Mouse (Mus musculus) granulocyte monocyte progenitor cell, adult 5-6 weeks (primary cell): ENCODE measurements around the gene Nacc2. TPM values are rescaled to one million over a fixed set of nuclear protein-coding genes. Genes with fewer than 3 reads are reported as not detected.

Source experiments
- ATAC-seq: replicated peaks from 2 replicates; pipeline ENCODE4 v1.8.0; 2016; ENCODE audit warnings: mild to moderate bottlenecking, moderate TSS enrichment, inconsistent platforms; ENCODE audit not compliant: poor library complexity, severe bottlenecking
- total RNA-seq, 2 experiments: library from RNA; stranded (forward) in 1 of 2; stranded (reverse) in 1 of 2; fragments of 200-712, 200-1000 nt in 1 of 2; fragments of >200 nt in 1 of 2; fragmentation: Nextera tagmentation in 1 of 2; gene quantifications; 2 replicates each; pipeline ENCODE4 v1.2.3; 2014 to 2017

Gene Nacc2
- total RNA-seq, 2 experiments from 2014 or later = 0.30 to 0.57 TPM

DNA sequence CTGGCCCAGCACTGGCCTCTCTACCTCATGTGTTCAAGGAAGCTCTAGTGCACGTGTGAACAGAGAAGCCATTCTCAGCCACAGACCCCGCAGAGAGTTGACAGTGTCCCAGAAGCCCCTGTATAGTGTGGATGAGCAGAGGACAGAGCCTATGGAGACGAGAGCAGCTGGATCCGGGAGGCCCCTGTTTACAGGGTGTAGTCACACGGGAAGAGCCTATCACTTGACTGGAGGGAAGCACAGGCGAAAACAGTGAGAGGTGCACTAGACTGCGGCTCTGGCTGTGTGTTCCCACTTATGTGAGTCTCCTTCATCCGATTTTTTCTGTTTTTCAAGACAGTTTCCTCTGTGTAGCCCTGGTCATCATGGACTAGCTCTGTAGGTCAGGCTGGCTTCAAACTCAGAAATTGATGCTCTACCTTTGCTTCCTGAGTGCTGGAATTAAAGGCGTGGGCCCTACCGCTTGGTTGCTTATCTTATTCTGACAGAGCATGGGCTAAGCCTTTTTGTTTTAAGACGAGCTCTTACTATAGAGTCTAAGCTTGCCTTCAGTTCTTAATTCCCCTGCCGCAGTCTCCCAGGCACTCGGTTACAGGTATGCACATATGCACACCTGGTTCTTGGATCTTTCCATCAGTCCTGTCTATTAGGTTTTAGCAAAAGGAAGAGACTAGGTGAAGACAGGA, 60.1 kb downstream of the Nacc2 start:
- ATAC-seq = no peak

DNA sequence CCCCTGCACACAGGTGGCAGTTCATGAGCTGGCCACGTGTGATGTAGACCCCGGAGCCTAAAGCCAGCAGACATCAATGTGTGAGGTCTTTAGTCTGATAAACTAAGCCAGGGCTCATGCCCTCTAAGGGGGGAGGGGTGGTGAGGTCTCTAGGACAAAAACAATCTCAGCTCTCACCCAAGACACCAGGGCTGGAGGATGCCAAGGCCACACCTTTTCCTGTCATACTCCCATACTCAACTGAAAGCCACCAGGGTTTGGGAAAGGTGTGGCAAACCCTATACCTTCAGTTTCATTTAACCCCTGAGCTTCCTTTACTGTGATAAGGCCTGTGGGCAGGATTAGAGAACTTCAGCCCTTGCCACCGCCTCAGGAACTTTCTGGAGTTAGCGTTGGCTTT, 60.8 kb downstream of the Nacc2 start:
- ATAC-seq = no peak

DNA sequence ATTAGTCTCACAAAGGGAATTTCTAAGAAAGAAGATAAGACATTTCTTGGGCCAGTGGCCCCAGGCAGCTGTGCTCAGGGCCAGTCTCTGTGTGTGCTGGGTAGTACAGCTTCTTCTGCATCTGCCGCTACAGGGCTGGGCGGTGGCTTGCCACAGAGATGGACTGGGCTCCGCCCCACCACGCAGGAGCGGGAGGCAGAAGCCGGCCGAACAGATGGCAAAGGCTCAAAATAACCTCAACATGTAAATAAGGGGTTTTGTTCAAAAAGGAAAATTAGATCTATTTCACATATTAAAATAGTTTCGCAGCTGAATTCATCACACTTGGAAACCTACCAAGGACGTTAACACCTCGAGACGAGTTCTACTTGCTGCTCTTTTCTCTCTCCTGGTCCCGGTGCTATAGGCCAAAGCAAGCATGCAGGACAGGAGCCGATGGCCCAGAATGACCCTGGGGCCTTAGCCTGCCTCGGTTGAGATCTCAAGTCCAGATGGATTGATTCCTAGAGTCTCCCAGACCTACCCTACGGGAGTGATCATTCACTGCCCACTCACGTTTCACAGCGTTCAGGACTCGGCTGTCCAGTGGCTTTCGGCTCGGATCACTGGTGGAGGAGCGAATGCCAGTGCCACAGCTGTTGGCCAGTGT, 61.9 kb downstream of the Nacc2 start:
- ATAC-seq = no peak

DNA sequence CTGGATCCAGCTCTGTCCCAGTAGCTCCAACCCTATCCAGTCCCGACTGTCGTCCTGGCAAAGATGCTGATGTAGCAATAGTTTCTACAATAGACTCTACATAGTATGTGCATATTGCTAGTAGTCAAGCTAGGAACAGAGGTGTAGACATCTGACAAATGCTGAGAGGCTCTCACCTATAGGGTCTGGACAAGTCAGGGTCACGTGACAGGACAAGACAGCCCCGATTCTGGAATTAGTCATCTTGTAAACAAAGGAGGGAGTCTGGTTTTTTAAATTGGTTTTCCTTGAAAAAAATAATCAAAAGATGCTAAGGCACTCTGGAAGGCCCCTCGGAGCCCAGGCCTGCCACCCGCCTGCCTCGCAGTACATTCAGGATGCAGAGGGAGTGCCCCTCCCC, 66.0 kb downstream of the Nacc2 start:
- no peak for ATAC-seq

DNA sequence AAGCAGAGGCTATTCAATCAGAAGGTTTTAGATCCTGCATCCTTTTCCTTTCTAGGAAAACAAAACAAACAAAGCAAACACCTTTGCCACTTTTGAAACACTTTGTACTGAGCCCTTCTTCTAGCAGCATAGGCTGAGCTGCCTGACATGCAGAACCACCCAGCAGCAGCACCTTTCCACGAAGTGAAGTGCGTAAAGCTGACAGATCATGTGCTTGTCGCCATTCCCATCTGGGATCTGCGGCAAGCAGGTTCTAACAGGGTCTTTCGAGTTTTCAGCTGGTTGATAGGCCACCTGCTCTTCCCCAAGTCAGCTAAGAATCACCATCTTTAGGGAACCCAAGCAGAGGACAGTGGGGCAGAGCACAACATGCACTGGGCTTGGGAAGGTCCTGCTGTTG, 66.8 kb downstream of the Nacc2 start:
- ATAC-seq = no peak

DNA sequence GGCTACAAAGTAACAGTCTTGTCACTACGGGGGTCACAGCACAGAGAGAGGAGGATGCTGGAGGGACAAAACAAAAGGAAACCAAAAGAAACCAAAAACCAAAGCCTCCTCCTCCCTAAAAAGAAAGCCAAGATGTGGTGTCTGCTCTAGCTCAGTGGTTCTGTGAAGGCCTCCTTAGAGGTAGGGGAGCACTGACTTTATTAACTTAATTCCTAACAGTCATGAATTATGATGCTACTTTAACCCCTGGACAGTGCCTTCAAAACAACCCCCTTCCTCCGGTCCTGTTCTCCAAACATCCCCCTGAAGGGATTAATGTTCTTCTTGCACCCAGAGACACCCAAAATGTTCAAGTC, 67.3 kb downstream of the Nacc2 start:
- no peak for ATAC-seq

DNA sequence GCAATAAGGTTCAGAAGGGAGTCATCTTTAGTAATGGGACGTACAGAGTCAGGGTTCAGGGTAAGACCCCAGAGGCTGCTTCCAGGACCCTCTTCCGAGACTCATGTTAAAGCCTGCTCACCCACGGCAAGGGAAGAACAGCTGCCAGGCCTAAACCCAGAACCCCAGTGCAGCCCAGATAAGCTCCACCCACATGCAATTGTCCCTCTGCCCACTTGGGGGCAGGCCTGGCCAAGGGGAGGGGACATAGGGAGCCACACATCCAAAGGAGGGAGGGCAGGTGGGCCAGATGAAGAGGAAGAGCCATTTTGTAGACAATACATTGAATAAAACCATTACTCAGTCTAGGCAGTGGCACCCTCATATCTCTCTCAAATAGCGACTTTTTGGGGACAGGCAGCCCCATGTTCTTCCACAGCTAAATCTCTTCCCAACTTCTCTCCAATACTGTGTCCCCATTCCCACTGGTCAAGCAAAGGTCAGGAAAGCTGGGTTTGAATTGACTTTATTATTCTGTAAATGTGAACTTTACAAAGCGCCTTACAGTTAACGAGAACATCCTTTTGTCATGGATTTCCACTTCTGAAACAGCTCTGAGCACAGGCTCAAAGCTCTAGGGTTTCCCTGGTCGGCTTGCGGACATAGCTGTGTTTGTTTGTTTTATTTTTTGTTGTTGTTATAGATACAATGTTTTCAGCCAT, 67.8 kb downstream of the Nacc2 start:
- ATAC-seq = peak; percentile 100

DNA sequence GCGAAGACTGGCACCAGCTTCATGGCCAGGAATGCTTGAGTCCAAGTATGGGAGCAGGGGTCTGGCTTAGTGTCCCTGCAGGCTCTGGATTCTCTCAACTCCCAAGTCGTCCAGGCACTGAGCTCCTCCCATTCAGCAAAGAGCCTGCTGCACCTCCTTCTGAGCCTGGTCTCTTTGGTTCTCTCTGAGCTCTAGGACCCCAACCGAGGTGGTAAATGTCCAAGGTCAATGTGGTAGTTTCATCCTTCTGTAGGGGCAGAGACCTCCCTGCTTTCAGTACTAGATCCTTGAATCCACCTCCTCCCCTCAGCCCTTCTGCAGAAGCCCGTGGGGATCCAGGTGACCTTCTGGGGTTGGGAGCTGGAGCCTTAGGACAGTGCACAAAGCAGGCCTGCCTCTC, 70.2 kb downstream of the Nacc2 start:
- no peak for ATAC-seq

DNA sequence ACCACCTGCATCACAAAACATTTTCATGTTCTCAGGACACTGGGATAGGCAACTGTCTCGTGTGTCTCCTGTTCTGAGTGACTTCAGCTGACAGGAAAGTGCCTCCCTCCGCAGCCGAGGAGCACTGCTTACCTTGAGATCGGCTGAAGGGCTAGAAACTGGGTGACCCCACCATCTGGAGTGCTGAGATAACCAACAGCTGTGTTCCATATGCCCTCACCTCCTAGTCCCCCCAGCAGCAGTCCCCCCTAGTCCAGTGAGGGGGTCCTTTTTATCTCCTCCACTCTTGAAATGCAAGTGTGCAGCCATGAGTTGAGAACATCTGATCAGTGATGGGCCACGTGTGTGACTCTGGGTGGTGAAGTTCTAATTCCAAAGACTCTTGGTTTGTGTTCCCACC, 74.2 kb downstream of the Nacc2 start:
- ATAC-seq = no peak

DNA sequence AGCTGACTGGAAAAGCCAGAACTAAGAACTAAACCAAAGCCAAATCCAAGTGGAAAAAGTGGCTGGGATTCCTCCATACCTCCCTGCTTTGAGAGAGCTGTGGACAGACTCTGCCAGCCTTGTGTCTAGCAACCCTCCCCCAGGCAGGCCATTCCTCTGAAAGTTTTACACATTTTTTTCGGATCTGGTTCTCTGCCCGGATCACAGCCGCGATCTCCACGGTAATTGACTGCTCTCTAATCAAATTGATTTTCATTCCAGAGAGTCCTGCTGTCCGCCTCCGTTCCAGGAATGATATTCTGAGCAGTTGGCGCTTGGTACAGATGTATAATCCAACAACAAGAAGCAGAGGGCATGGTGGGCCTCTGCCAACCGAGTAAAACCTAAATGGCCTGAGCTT, 78.8 kb downstream of the Nacc2 start:
- no peak for ATAC-seq

DNA sequence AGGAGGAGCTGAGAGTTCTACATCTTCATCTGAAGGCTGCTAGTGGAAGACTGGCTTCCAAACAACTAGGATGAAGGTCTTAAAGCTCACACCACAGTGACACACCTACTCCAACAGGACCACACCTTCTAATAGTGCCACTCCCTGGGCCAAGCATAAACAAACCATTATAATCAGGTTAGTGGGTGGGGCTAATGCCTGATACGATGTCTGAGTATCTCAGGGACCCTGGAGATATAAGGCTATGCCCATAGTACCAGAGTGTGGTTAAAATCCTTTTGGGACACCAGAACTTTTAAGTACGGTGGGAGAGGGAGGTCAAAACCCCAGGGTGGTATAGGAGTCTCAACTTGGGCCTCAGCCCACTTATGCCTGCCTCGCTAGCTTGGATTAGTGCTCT, 80.4 kb downstream of the Nacc2 start:
- ATAC-seq = no peak

DNA sequence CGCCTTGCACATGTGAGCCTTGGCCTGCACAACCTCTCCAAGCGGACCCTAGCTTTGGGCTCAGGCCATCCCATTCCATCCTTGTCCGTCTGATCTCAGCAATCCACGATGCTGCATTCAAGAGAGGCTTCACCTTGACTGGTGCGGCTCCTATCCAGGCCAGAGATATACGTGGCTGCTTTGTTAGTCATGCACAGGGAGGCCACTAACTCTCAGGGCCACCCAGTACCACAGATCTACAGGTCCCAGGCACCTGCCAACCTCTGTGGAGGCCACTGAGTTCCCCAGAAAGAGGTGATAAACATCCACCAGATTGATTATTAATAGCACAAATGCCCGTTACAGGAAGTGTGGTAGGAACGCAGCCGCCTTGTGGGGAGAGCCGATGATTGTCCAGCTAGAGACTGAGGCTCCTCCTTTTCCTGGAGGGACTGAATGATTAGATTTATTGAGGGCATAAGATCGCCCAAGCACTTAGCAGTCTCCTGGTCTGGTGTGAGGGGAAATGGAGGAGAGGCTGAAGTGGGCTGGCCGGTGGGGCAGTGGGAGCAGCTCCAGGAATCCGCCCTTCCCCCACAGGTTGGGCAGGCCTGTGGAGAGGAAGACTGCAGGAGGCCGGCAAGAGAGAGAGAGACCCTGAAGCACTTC, 81.7 kb downstream of the Nacc2 start:
- peak; percentile 25 for ATAC-seq

DNA sequence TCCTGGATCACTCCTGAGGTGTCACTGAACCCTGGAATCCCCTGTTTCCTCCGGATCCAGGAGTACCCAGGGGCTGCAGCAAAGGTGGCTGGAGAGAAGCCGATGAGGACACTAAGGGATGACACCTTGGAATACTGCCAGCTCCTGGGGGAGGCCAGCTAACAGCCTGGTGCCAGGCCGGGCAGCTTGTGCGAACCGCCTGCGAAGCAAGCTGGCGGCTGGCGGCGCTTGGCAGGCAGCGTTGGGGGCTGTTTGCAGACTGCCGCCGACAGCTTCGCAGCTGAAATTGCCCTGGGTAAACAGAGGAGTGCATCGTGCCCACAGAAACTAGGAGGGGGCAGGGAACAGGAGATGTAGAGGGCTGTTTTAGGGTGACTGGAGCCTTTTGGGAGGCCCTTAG, 83.1 kb downstream of the Nacc2 start:
- ATAC-seq = no peak

DNA sequence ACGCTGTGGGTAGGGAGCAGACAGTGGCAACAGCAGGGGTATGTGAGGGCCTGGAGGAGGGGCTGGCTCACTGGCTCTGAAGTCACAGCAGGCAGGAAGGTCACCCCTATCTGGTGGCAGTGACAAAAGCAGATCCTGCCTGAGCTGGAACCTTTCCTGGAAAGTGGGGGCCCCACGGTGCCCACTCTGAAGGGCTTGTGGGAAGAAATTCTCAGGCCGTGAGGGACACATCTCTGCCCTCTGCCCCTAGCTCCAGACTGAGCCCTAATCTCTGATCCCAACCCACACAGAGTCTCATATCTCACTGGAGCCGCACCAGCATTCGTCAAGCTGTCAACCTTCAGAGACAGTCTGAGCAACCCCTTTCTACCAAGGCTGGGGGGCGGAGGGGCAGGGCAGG, 85.6 kb downstream of the Nacc2 start:
- no peak for ATAC-seq

DNA sequence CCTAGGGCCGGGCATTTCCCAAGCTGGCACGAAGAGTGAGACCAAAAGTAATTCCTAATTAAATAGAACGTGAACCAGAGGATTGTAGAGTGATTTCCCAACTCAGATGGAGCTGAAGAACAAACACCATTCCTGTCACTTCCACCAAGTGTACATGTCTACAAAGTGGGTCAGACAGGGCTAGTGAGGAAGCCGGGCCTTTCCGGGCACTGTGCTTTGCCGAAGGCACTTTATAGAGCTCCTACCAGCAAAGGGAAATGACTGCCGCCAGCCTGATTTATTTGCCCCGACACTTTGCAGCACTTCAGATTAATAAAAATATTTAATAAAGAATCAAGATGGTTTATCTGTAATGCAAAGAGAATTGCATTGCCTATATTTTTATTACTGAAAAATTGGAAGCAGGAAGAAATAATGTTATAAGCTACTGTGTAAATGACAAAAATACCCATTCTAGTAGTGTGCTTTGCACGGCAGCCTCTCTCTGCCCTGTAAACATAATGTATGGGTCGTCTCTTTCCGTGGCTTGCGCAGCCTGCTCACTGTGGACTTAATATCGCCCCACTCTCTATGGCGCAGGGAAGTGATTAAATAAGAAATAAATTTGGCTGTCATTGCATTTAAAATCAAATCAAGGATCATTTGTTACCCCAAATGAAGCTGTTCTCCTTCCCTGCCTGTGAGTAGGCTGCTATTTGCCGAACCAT, 88.5 kb downstream of the Nacc2 start:
- no peak for ATAC-seq

DNA sequence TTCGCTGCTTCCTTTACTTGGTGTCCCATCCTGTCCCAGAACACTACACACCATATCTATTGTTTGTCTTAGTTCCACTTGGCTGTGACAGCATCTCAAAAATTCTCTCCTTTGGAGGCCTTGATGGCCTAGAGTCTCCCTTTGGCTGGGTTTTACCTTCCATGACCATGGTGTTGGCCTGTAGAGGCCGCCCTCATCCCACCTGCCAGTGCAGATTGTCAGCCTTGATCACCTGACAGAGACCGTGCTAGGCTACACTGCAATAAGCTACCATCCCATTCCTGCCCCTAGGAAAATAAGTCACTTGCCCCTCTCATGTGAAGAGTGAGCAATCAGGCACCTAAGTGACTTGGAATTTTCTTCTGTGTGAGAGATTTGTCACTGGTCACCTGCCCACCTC, 92.7 kb downstream of the Nacc2 start:
- no peak for ATAC-seq

DNA sequence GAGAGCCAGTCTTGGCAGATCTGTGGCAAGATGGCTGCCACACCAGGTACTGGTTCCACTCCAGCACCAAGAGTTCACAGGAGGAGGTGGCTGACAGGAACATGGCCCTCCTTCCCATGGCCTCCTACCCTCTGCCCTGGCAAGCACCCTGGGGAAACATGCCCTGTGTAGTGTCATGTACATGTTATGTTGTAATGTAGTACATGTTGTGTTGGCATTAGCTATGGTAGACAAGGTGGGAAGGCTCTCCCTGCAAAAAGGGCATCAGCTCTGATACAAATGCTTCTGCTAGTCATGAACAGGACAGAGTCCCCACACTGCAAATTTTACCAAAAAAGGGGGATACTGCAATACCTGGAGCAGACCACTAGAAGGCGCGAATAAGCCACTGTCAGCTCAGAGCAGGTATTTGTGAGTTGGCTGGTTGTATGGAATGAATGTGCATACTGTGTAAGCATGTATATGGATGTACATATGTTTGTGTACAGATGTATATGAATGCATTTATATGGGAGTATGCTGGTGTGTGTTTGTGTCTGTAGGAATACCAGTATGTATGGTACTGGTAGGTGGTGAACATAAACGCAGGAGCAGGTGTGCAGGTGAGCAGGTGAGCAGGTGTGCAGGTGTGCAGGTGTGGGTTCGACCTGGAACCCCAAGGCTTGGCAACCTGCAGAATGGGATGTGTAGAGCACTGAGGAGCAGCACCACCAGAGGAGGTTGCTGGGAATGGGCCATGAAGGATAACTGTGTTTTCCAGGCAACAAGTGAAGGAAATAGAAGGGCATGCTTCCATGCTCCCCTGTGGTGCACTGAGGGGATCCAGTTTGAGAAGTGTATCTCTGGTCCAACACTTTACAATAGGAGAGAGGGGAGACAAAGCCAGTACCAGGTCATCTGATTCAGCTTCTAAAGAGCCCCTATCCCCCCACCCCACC, 98.6 kb downstream of the Nacc2 start:
- peak; percentile 30; the same call in 1 of the 2 replicates for ATAC-seq

DNA sequence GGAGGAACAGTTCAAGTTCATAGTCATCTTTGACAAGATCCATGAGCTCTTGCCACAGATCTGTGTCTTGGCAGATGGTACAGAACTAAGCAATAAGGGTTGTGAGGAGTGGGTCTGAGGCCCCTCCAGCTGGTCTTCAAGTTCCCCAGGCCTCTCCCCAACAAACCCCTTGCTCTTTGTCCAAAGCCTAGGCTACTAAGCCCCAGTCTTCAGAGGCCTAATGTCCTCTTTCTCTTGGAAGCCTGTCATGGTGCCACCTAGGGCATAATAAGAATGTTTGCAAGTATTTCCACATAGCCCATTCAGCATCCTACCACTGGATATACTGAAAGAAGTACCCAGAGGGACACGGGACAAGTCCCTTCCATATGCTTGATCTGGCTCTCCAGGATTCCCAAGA, 100.4 kb downstream of the Nacc2 start:
- ATAC-seq = no peak

DNA sequence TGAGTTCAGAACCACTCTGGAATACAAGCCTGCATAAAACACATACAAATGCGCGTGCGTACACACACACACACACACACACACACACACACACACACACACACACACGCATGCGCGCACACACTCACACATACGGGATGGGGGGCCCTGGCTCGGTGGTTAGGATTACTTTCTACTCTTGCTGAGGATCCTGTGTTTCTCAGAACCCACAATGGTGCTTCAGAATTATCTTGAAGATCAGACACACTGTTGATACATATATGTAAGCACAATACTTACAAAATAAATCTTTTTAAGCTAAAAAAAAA, 100.8 kb downstream of the Nacc2 start:
- no peak for ATAC-seq
